Mouse (Mus musculus): ENCODE data around the gene Smim14.

- TF ChIP-seq EP300 (IDR thresholded peaks at IDR 0.05; ENCODE audit: low read depth) (no peak), CTCF (IDR thresholded peaks at IDR 0.05; ENCODE audit: low read depth) (no peak)
These were observed 41.6 kb upstream of the Smim14 start for GRCm38 (mm10) chr5:65578545-65578944.
